Mouse (Mus musculus): Measurements from ENCODE around the gene Emp1. TPM values are rescaled to one million over a fixed set of nuclear protein-coding genes. Genes with fewer than 3 reads are reported as not detected.
A peak's percentile ranks its signal among the peaks of the same experiment; 100 is the strongest.

Gene Emp1
- polyA plus RNA-seq, 1 experiment from 2014 or later: 12.3 TPM

DNA sequence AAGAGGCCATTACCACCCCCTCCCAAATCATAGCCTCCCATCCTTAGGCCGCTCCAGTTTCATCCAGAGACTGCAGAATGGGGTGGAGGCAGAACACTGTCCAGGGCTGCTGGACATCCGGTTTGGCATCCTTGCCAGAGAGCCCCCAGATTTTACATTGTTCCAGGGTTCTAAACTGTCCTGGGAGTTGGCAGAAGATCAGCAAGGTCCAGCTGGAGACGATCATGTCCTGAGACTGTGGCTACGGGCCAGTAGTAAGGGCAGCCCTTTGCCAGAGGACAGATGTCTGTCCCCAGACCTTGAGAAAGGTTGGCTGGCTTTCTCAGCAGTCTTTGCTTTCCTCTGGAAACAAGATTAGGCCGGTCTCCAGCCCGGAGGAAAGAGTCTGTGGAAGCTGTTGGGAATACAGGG lies 2.6 kb downstream of the Emp1 start:
- Histone ChIP-seq H3K36me3 (no peaks in the 10 kb centered on the region), H3K9ac (no peak overlapping the region), H3K4me1 (peaks cover 8% of the 10 kb centered on the region; the same call in 1 of the 2 replicates), H3K4me3 (no peak overlapping the region), H3K27me3 (replicated peaks) (no peaks in the 10 kb centered on the region), H3K27ac (no peak overlapping the region), H3K9me3 (no peaks in the 10 kb centered on the region), H3K4me2 (replicated peaks) (no peak overlapping the region)
- ATAC-seq (ENCODE audit: low FRiP score, low read depth): no peak
- 86% methylated on average over 6 of the region's 6 CpGs for WGBS

DNA sequence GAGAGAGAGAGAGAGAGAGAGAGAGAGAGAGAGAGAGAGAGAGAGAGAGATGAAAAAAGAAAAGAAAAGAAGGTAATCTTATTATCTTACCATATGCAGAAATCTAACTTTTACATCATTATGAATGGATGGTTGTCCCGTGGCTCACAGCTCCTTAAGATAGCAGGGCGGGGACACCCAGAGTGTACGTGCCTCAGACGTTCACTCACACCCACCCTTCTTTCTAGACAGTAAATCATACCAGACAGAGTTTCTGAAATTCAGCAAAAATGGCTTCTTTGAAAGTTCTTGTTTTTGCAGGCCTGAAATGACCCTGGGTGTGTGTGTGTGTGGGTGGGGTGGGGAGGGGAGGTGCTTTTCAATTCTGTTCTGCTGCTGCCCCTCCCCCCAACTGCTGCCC lies 3.3 kb downstream of the Emp1 start:
- no peak overlapping the region for H3K27ac ChIP-seq
- 77% methylated on average over 4 of the region's 4 CpGs for whole genome bisulfite sequencing
- H3K9ac ChIP-seq: no peak overlapping the region
- no peak for ATAC-seq (ENCODE audit: low FRiP score, low read depth)
- H3K4me2 ChIP-seq (replicated peaks): no peak overlapping the region
- H3K4me3 ChIP-seq: no peak overlapping the region
- no peaks in the 10 kb centered on the region for H3K27me3 ChIP-seq (replicated peaks)
- peaks cover 8% of the 10 kb centered on the region; the same call in 1 of the 2 replicates for H3K4me1 ChIP-seq
- no peaks in the 10 kb centered on the region for H3K36me3 ChIP-seq
- H3K9me3 ChIP-seq: no peaks in the 10 kb centered on the region

DNA sequence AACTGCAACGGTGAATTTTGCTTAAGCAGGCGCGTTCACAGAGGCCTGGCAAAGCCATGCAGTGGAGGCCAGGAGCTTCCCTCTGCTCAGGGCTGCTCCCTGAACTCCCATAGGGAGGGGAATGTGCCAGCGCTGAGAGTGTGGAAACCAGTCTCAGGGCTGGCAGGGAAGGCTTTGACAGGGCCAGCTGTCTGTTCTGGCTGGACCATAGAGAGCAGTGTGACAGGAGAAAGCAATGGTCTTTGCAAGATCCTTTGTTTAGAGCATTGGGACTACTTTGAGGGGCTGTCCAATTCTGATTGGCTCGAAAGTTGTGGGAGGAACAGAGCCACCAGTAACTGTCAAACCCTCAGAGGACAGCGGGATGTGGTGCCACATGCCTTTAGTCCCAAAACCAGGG lies 5.9 kb downstream of the Emp1 start:
- 55% methylated on average over 6 of the region's 6 CpGs for WGBS
- Histone ChIP-seq H3K9ac (no peak overlapping the region), H3K9me3 (no peaks in the 10 kb centered on the region), H3K36me3 (no peaks in the 10 kb centered on the region), H3K27me3 (replicated peaks) (no peaks in the 10 kb centered on the region), H3K4me3 (no peak overlapping the region), H3K4me1 (no peaks in the 10 kb centered on the region), H3K4me2 (replicated peaks) (no peak overlapping the region), H3K27ac (no peak overlapping the region)
- no peak for ATAC-seq (ENCODE audit: low FRiP score, low read depth)

DNA sequence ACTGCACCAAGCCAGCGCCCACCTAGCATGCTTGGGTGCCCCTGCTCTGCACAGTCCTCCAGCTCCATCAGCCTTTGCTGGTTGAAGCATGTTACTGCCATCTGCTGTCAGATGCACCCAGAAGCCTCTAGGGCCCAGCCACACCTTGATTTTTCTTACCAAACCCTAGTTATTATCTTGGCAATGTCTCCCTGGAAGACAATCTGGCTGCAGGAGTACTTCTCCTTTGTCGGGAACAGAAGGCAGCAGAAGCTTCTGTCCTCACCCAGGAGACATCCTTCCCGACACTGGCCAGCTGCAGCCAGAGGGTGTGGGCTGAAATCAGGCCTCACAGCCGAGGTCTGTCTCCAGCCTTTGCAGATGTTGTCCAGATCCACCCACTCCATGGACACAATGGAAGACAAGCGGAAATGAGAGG lies 7.2 kb downstream of the Emp1 start:
- H3K4me1 ChIP-seq: no peaks in the 10 kb centered on the region
- 57% methylated on average over 5 of the region's 5 CpGs for WGBS
- H3K9me3 ChIP-seq: no peaks in the 10 kb centered on the region
- no peaks in the 10 kb centered on the region for H3K27me3 ChIP-seq (replicated peaks)
- H3K9ac ChIP-seq: no peak overlapping the region
- no peaks in the 10 kb centered on the region for H3K36me3 ChIP-seq
- H3K4me2 ChIP-seq (replicated peaks): no peak overlapping the region
- H3K27ac ChIP-seq: no peak overlapping the region
- H3K4me3 ChIP-seq: no peak overlapping the region
- ATAC-seq (ENCODE audit: low FRiP score, low read depth): no peak; the same call in 1 of the 2 replicates

DNA sequence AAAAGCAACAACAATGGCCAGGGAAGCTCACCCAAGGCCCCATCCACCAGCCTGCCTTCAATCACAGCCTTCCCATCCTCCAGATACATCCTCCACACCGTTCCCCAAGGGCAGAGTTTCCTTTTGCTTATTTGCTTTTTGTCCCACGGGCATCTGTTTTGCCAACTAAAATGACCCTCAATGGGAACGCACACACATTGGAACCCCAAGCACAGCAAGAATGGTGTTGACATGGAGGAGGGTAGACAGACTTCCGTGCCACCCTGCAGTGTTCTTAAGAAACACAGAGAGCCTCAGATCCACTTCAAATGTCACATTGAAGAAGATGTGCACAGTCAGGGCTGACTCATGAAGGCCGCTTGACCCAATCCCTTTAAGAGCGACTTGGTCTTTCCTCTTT lies 8.6 kb downstream of the Emp1 start:
- no peaks in the 10 kb centered on the region for H3K36me3 ChIP-seq
- WGBS: 74% methylated on average over 6 of the region's 6 CpGs

DNA sequence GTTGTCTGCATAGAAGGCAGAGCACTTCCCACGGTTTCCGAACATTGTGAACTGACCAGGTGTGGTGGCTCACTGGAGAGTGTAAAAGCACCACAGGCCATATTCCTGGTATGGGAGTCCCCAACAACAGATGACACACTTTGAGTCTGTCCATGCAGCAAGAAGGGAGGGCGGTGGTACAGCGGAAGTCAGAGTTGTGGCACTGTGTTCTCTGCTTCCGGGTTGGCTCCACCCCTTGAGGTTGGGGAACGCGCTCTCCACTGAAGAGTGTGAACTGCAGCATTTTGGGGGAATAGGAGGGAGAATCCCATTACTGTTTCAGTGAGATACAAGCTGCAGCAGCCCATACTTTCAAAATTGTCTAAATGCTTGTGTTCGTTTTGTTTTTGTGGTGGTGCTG lies 11.0 kb downstream of the Emp1 start:
- WGBS: 89% methylated on average over 8 of the region's 8 CpGs
- Histone ChIP-seq H3K4me3 (no peak overlapping the region), H3K9me3 (no peaks in the 10 kb centered on the region), H3K9ac (no peak overlapping the region), H3K4me2 (replicated peaks) (no peak overlapping the region), H3K4me1 (peaks cover 7% of the 10 kb centered on the region), H3K27me3 (replicated peaks) (no peaks in the 10 kb centered on the region), H3K36me3 (no peaks in the 10 kb centered on the region), H3K27ac (no peak overlapping the region)
- no peak for ATAC-seq (ENCODE audit: low FRiP score, low read depth)

More for the DNA sequence above, 8.6 kb downstream of the Emp1 start:
- H3K4me1 ChIP-seq: peaks cover 5% of the 10 kb centered on the region
- H3K4me2 ChIP-seq (replicated peaks): no peak overlapping the region
- H3K27me3 ChIP-seq (replicated peaks): no peaks in the 10 kb centered on the region
- H3K4me3 ChIP-seq: no peak overlapping the region
- H3K27ac ChIP-seq: no peak overlapping the region
- no peak for ATAC-seq (ENCODE audit: low FRiP score, low read depth)
- no peak overlapping the region for H3K9ac ChIP-seq
- H3K9me3 ChIP-seq: no peaks in the 10 kb centered on the region

DNA sequence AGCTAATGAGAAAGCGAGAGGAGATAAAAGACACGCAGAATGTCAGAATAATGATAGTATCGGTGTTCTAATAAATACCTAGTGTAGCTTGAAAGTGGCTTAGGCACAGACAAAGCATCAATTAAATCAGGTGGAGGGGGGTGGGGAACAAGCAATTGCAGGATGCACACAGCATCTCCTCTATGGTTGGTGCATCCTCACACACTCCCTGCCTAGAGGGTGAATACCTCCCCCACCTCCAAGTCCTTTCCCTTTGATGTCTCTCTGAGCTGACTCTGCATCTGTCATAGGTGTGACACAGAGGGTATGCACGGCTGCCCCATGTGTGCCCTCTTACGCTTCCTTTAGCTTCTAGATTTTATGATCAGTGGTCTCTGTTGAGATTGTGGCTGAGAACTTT lies 13.5 kb downstream of the Emp1 start:
- Histone ChIP-seq H3K27me3 (replicated peaks) (no peaks in the 10 kb centered on the region), H3K9me3 (no peaks in the 10 kb centered on the region), H3K27ac (no peak overlapping the region), H3K4me1 (peaks cover 7% of the 10 kb centered on the region), H3K4me3 (no peak overlapping the region), H3K9ac (no peak overlapping the region), H3K36me3 (no peaks in the 10 kb centered on the region), H3K4me2 (replicated peaks) (no peak overlapping the region)
- no peak for ATAC-seq (ENCODE audit: low FRiP score, low read depth)
- 55% methylated on average over 5 of the region's 5 CpGs for WGBS

DNA sequence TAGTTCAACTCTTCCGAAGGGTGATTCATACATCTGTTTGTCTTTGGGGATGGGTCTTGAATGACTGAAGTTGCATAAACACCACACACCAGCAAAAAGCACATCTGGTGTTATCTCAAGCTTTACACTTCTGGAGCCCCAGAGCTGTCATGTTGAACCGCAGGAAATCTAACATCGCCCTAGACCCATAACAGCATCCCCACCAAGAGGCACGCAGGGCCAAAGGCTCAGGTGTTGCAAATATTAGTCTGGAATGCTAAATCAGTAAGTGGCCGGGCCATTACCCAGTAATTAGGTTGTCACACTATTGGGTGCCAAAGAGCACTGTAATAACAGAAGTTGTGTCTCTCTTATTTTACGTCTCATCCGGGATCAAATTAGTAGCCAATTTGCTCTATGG lies 13.9 kb downstream of the Emp1 start:
- H3K27ac ChIP-seq: no peak overlapping the region
- H3K9me3 ChIP-seq: no peaks in the 10 kb centered on the region
- 47% methylated on average over 7 of the region's 7 CpGs for WGBS
- H3K27me3 ChIP-seq (replicated peaks): no peaks in the 10 kb centered on the region
- H3K4me3 ChIP-seq: no peak overlapping the region
- peak; percentile 23; the same call in 1 of the 2 replicates for ATAC-seq (ENCODE audit: low FRiP score, low read depth)
- H3K4me2 ChIP-seq (replicated peaks): no peak overlapping the region
- H3K36me3 ChIP-seq: no peaks in the 10 kb centered on the region
- no peak overlapping the region for H3K9ac ChIP-seq
- H3K4me1 ChIP-seq: peaks cover 7% of the 10 kb centered on the region

DNA sequence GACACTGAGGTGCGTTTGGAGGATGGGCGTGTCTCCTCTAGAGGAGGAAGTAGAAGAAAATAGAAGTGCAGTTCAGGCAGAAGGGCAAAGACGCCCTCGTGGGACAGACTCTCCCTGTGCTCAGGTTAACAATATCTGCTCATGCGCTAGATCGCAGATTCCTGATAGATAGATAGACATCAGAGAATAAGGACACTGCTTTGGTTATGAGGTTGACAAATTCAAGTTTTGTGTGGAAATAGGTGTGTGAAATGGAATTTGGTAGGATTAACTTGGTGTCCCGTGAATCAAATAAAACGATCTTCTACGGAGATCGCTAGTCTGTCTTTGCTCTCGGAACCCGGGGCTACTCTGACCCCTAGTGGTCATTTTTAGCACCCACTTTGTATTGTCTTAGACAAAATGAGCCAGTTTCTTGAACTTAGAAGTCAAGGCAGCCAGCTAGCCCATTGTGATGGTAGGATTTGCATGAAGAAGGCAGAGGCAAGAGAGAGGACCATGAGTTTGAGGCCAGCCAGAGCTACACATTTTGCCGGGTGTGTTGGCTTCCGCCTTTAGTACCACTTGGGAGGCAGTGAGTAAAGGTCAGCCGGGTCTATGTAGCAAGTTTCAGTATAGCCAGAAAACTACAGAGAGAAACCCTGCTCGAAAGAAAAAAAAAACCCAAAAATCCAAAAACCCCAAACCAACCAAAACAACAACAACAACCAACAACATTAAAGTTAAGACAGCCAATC lies 15.4 kb downstream of the Emp1 start:
- peak; percentile 43; the same call in 1 of the 2 replicates for ATAC-seq (ENCODE audit: low FRiP score, low read depth)
- H3K9ac ChIP-seq: no peak overlapping the region
- no peak overlapping the region for H3K4me3 ChIP-seq
- peak overlapping the region; percentile 54 for H3K4me2 ChIP-seq (replicated peaks)
- H3K36me3 ChIP-seq: no peaks in the 10 kb centered on the region
- 22% methylated on average over 16 of the region's 16 CpGs for WGBS
- no peaks in the 10 kb centered on the region for H3K9me3 ChIP-seq
- H3K27me3 ChIP-seq (replicated peaks): no peaks in the 10 kb centered on the region
- peaks cover 7% of the 10 kb centered on the region for H3K4me1 ChIP-seq
- no peak overlapping the region for H3K27ac ChIP-seq

DNA sequence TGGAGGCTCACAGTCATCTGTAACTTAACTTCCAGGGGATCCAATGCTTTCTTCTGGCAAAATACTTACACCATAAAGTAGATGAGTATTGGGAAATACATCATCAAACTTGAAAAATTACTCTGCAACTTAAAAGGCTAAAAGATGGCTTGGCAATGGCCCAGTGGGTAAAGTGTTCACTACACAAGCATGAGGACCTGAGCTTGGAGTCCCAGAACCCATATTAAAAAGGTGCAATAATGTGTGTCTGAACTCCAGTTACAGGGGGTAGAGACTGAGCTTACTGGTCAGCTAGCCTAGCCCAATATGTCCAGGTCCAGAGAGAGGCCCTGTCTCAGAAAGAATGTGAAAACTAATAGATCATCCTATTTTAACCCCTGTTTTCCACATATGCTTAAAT lies 21.6 kb downstream of the Emp1 start:
- no peak overlapping the region for H3K27ac ChIP-seq
- H3K4me2 ChIP-seq (replicated peaks): no peak overlapping the region
- no peak overlapping the region for H3K9ac ChIP-seq
- no peak overlapping the region for H3K4me3 ChIP-seq
- no peaks in the 10 kb centered on the region for H3K36me3 ChIP-seq
- no peaks in the 10 kb centered on the region for H3K4me1 ChIP-seq
- H3K27me3 ChIP-seq (replicated peaks): no peaks in the 10 kb centered on the region
- no peaks in the 10 kb centered on the region for H3K9me3 ChIP-seq
- ATAC-seq (ENCODE audit: low FRiP score, low read depth): no peak

DNA sequence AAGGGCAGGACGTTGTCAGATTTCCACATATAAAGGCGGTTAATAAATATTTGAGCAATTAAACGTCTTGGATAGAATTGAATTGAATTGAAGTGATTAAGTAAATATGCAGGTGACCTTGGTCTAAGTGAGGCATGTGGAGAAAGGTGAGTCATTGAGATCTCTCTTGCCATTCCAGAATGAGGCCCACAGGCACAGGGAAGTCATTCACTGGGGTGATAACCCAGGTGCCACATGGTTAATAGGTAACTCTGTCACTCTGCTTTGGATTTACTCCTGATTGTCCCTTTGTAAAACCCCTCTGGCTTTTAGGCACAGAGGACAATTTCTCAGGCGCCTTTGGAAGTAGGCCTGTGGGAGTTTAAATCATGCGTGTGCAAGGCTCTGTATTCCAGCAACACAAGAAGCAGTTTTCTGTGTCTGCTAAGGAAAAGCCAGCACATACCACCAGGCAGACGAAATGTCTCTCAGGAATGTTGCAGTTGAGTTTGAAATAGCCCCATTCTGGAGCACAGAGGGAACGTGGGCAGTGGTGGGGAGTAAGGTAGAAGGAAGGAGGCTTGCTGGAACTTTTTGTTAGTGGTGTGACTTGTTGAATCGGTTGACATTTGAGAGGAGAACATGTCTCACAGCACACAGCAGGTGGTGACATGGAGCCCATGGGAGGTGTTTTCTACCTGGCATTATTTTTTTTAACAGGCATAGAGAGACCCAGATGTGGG lies 23.6 kb downstream of the Emp1 start:
- H3K4me3 ChIP-seq: no peak overlapping the region
- H3K27me3 ChIP-seq (replicated peaks): no peaks in the 10 kb centered on the region
- 78% methylated on average over 8 of the region's 8 CpGs for WGBS
- no peak overlapping the region for H3K9ac ChIP-seq
- no peak for ATAC-seq (ENCODE audit: low FRiP score, low read depth)
- H3K36me3 ChIP-seq: no peaks in the 10 kb centered on the region
- H3K27ac ChIP-seq: no peak overlapping the region
- no peaks in the 10 kb centered on the region for H3K4me1 ChIP-seq
- no peak overlapping the region for H3K4me2 ChIP-seq (replicated peaks)
- H3K9me3 ChIP-seq: no peaks in the 10 kb centered on the region

DNA sequence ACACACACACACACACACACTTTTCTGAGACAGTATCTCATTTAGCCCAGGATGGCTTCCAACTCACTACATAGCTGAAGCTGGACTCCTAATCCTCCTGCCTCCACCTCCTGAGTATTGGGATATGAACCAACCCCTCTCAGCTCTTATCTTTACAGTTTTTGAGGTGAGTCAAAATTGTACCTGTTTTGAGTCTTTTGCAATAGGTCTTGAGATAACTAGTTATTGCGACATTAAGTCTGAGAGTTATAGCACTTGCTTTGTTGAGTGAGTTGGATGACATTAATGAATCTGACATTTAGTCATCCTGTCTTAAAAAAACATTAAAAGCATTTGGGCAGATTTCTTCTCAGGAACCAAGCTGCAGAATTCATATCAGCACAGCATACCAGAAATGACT lies 25.3 kb downstream of the Emp1 start:
- no peak overlapping the region for H3K9ac ChIP-seq
- no peak overlapping the region for H3K27ac ChIP-seq
- no peak overlapping the region for H3K4me3 ChIP-seq
- no peak for ATAC-seq (ENCODE audit: low FRiP score, low read depth)
- H3K4me2 ChIP-seq (replicated peaks): no peak overlapping the region
- no peaks in the 10 kb centered on the region for H3K9me3 ChIP-seq
- H3K27me3 ChIP-seq (replicated peaks): no peaks in the 10 kb centered on the region
- 90% methylated on average over 1 of the region's 1 CpGs for WGBS
- no peaks in the 10 kb centered on the region for H3K36me3 ChIP-seq
- H3K4me1 ChIP-seq: no peaks in the 10 kb centered on the region

DNA sequence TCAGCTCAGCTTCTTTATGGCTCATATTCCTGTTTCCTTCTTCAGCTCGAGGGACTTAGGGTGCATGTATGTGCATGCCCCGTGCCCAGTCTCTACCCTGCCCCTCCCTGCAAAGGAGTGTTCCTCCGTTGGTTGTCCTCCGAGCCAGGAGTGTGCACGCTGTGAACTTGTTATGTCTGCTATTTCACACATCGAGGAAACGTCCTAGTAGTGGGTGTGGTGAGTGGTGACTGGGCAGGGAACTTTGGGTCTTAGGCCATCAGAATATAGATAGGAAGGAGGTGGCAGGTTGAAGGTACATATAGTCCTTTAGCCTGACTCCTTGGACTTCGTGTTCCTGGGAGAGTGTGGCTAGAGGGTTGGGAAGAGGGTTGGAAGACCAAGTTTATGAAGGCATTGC lies 26.4 kb downstream of the Emp1 start:
- ATAC-seq (ENCODE audit: low FRiP score, low read depth): no peak
- Histone ChIP-seq H3K27ac (no peak overlapping the region), H3K4me1 (no peaks in the 10 kb centered on the region), H3K9ac (no peak overlapping the region), H3K4me3 (no peak overlapping the region), H3K9me3 (no peaks in the 10 kb centered on the region), H3K36me3 (no peaks in the 10 kb centered on the region), H3K4me2 (replicated peaks) (no peak overlapping the region), H3K27me3 (replicated peaks) (no peaks in the 10 kb centered on the region)
- 88% methylated on average over 8 of the region's 8 CpGs for WGBS

Data from neural tube, embryonic 12.5 days (tissue).